Mouse (Mus musculus): ENCODE data around the gene Kif6.

- TF ChIP-seq POLR2A (IDR thresholded peaks at IDR 0.05; ENCODE audit: low read depth, low read length) (no peak), CTCF (IDR thresholded peaks at IDR 0.05; ENCODE audit: extremely low read depth, insufficient read length, insufficient replicate concordance, low read depth, low read length) (no peak)
These were observed 114.9 kb downstream of the Kif6 start for GRCm38 (mm10) chr17:49729856-49730255.
